Mouse (Mus musculus): Measurements from ENCODE around the gene Olfr591.
A peak's percentile ranks its signal among the peaks of the same experiment; 100 is the strongest.
"Not testable (repeated sequence)": the region's sequence is repeated elsewhere in the genome, so short reads cannot be mapped to it uniquely, and the experiment has no call there.

The Olfr591 gene

DNA sequence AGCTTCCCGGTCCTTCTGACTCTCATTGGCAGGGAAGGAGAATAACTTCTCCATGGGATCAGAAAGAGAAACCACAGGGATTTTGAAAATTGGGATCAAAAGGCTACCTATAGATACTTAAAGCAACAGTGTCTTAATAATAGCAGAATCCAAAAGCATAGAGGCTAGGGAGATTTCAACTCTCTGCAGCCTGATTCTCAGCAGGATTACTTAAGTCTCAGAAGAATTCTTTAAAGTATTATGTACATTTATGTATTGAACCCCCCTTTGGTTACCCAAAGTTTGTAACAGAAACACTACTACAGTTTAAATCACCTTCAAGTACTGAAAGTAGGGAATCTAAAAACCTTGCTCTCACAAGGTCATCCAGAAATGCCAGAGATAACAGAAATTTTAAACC lies at the start of gene Olfr591:
Gene Olfr591 (minus strand): TSS at position 101 of the 400 bp plus-strand sequence.
- no peak for DNase-seq

DNA sequence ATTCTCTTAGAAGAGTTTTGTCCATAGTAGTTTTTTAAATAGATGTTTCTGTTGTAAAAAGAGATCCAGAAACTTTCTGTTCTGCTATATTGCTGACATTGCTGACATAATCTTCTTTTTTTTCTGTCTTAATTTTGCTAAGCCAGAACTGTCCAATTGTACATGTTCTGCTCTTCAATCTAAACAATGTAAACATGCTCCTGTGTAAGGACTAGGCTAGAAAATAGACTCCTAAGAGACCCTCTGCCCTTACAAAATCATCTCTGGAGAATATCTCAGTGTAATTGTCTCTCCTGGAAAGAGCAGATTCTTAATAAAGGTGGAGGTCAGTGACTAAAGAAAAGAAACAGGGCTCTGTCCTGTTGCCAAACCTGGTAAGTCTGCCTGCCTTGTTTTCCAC lies 38.6 kb upstream of the Olfr591 start, which contains the start of gene Olfr594:
Gene Olfr594 (plus strand): TSS at position 301 of the 400 bp plus-strand sequence.
- no peak for DNase-seq

DNA sequence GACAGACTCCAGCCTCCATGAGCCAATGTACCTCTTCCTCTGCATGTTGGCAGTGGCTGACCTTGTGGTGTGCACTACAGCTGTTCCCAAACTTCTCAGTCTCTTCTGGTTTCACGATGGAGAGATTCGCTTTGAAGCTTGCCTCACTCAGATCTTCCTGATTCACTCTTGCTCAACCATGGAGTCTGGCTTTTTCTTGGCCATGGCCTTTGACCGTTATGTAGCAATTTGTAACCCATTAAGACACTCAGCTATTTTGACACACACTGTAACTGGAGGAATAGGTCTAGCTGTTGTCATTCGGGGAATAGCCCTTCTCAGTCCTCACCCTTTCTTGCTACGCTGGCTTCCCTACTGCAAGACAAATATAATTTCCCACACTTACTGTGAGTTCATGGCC lies 33.9 kb upstream of the Olfr591 start:
- DNase-seq, result not testable (repeated sequence)

DNA sequence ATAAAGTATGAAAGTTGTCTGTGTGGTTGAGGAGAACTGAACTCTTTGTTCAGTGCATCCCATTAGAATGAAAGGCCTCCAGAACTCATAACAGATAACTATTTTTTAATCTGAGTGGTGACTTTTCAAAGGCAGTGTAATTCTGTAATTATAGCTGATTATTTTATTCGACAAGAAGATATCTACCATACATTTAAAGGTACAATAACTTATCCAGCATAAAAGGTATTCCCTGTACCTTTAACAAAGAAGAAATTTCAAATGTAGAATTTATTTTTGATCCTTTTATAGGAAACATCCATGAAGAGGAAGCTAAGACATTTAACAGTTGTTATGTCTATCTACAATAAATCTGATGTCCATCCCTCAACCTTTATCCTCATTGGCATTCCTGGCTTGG lies 33.4 kb upstream of the Olfr591 start, which contains the start of gene Olfr593:
Gene Olfr593 (plus strand): TSS at position 301 of the 400 bp plus-strand sequence.
- no peak for DNase-seq

DNA sequence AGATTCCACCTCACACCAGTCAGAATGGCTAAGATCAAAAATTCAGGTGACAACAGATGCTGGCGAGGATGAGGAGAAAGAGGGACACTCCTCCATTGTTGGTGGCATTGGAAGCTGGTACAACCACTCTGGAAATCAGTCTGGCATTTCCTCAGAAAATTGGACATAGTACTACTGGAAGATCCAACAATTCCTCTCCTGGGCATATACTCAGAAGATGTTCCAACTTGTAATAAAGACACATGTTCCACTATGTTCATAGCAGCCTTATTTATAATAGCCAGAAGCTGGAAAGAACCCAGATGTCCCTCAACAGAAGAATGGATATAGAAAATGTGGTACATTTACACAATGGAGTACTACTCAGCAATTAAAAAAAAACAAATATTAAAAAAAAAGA lies 6.4 kb upstream of the Olfr591 start, which contains the start of gene Olfr592:
Gene Olfr592 (plus strand): TSS at position 301 of the 400 bp plus-strand sequence.
- not testable (repeated sequence) for DNase-seq

DNA sequence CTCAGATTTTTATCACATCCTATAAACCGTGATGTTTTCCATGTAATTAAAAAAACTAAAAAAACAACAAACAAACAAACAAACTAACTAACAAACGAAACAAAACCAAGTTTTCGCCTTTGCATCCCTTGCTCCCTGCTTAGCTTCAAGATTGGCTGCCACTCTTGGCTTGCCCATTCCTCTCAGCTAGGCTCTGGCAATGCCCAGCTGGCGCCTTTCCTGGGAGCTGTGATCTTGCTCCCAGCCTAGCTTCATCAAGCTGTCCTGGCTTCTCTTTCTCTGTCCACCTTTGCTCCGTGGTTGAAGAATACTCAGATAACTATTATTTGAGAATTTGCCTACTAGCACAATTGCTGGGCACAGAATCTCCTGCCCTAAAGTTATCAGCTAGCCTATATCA lies 8.4 kb downstream of the Olfr591 start:
- DNase-seq, result peak; percentile 14 to 52

DNA sequence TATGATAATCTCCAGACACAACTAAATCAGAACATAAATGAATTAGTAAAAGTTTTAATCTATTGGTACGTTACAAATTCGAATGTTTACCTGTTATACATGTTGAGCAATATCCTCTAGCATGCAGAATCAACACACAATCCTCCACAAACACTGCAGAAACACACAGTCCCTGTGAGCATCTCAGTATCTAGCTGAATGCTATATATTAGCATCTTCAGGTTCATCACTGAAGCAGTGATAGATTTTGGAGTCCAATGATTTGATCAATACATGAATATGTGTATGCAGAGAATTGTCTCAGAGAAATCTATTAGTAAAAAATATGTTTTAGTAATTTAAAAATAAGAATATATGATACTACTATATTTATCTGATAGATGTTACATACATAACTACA lies 21.9 kb downstream of the Olfr591 start, which contains the start of gene Olfr589:
Gene Olfr589 (minus strand): TSS at position 101 of the 400 bp plus-strand sequence.
- no peak for DNase-seq

DNA sequence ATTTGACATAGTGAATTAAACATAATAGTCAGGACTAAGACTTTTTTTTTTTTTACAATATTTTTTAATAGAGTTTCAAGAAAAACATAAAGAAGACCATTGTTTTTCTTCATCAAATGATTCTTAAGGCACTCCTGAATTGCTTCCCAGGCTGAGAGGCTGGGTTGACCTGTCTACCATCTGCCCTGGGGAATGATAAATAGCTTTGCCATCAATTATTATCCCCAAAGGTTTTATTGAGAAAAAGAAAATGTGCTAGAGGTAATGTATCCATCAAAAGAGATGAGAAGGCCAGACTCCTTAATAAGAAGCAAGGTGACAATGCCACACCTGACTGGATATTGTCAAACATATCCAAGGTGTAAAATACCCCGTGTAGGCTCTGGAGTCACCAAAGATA lies 37.6 kb downstream of the Olfr591 start, which contains the start of gene Olfr588-ps1:
Gene Olfr588-ps1 (plus strand): TSS at position 301 of the 400 bp plus-strand sequence.
- DNase-seq, result no peak

DNA sequence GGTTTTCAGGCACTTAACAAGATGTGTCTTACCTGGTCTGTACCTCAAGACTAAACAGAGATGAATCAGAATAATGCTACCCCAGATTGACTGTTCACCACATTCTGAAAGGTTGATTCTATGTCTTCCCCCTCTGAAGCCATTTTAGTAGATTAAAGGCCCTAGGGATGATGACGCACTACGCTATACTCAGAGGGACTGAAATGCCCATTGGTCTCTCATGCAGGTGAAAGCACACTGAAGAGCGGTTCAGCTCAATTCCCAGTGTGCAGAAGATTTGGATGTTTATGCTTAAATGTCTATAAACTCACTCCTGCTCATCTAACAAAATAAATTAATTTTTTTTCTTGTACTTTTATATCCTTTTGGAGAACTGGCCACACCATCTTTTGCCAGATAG lies 52.6 kb downstream of the Olfr591 start, which contains the start of gene Olfr586:
Gene Olfr586 (minus strand): TSS at position 101 of the 400 bp plus-strand sequence.
- DNase-seq, result no peak

DNA sequence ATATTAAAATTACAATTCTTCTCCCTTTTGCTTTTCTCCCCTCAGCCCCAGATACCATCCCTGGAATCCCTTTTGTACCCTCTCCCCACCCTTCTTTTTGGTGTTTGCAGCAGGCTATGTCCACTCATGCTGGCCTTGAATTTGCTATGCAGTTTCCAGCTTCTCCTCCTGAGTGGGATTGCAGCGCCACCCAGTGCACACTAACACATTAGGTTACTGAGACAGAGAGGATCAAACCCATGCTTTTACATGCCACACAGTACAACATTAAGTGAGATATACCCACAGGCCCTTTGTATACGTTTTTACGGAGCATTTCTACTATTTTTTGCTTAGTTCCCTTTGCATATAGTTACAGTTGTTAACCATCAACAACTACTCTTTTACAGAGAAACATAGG lies 58.7 kb downstream of the Olfr591 start:
- peak in 1 of 2 experiments; percentile 2 for DNase-seq
